Comparison of ENCODE assay signal across 16 mouse cellular contexts in genomic region chr14:45644202-45644601, GRCm38 (mm10). TPM values are rescaled to one million over a fixed set of nuclear protein-coding genes. Genes with fewer than 3 reads are reported as not detected.
DNase-seq lines count a peak whose midpoint lies in the region; ATAC-seq and TF ChIP-seq lines count a peak whose summit lies in the region.
"Had no signal": no experiment of that assay in that cellular context is flagged by ENCODE, and none has a peak within 500 bp of the region (broad histone marks: within the 10 kb centered on the region; RNA-seq: fewer than 3 reads in every experiment).

No protein-coding gene starts in this region.

- no peak overlapping the region for H3K27ac ChIP-seq in heart, embryonic 14.5 days (replicated peaks in 1 of 2; ENCODE audit: control insufficient read depth in 1 of 2, insufficient read depth in 1 of 2, low read depth in 2 of 2, low read length in 2 of 2)
- no peak overlapping the region for H3K27ac ChIP-seq in lung, embryonic 14.5 days (ENCODE audit: low read depth)
- H3K27ac ChIP-seq in midbrain, embryonic 10.5 days (replicated peaks): peak overlapping the region; percentile 38; the same call in 1 of the 2 replicates
- H3K27ac ChIP-seq: kidney, postnatal 0 days; liver, embryonic 13.5 days had no signal

- WGBS in heart, embryonic 14.5 days: 37% methylated on average over 7 of the region's 7 CpGs
- 37% methylated on average over 7 of the region's 7 CpGs for WGBS in lung, embryonic 14.5 days
- 47% methylated on average over 7 of the region's 7 CpGs for WGBS in midbrain, embryonic 10.5 days

- H3K27me3 ChIP-seq in heart, embryonic 14.5 days (ENCODE audit: control insufficient read depth, insufficient read depth, low read length): no peaks in the 10 kb centered on the region
- no peaks in the 10 kb centered on the region for H3K27me3 ChIP-seq in lung, embryonic 14.5 days (ENCODE audit: insufficient read depth, low read length)
- H3K27me3 ChIP-seq in midbrain, embryonic 10.5 days (ENCODE audit: low read depth, poor library complexity, severe bottlenecking): no peaks in the 10 kb centered on the region
- H3K27me3 ChIP-seq: liver, embryonic 13.5 days had no signal

- 0 out of 2 replicates have a peak overlapping the region, but pooled peaks have one; percentile 1 for H3K9ac ChIP-seq in heart, embryonic 14.5 days (ENCODE audit: low read length)
- no peak overlapping the region for H3K9ac ChIP-seq in lung, embryonic 14.5 days
- H3K9ac ChIP-seq: liver, embryonic 13.5 days had no signal

- H3K4me3 ChIP-seq in heart, embryonic 14.5 days (ENCODE audit: control insufficient read depth in 1 of 2, insufficient read depth in 1 of 2, low read depth in 1 of 2, low read length in 2 of 2): no peak overlapping the region
- no peak overlapping the region for H3K4me3 ChIP-seq in lung, embryonic 14.5 days (ENCODE audit: low read depth, low read length)
- H3K4me3 ChIP-seq in midbrain, embryonic 10.5 days: no peak overlapping the region
- H3K4me3 ChIP-seq: liver, embryonic 13.5 days had no signal

- no peaks in the 10 kb centered on the region for H3K9me3 ChIP-seq in heart, embryonic 14.5 days (ENCODE audit: control insufficient read depth, low read length)
- H3K9me3 ChIP-seq in lung, embryonic 14.5 days (ENCODE audit: low read depth, low read length): no peaks in the 10 kb centered on the region
- H3K9me3 ChIP-seq in midbrain, embryonic 10.5 days (replicated peaks): no peaks in the 10 kb centered on the region
- H3K9me3 ChIP-seq: G1E; liver, embryonic 13.5 days had no signal

- TF ChIP-seq CTCF in lung, embryonic 14.5 days (IDR thresholded peaks at IDR 0.05; ENCODE audit: low read depth): no peak

- no peak for ATAC-seq in heart, embryonic 14.5 days (ENCODE audit: insufficient number of reproducible peaks, insufficient read depth, low FRiP score, low read depth)
- ATAC-seq in lung, embryonic 14.5 days (ENCODE audit: insufficient read depth): no peak

- H3K36me3 ChIP-seq in heart, embryonic 14.5 days (ENCODE audit: control insufficient read depth, insufficient read depth, low read length): no peaks in the 10 kb centered on the region
- no peaks in the 10 kb centered on the region for H3K36me3 ChIP-seq in lung, embryonic 14.5 days (ENCODE audit: insufficient read depth)
- no peaks in the 10 kb centered on the region for H3K36me3 ChIP-seq in midbrain, embryonic 10.5 days
- H3K36me3 ChIP-seq: liver, embryonic 13.5 days had no signal

- peak overlapping the region; percentile 33 for H3K4me2 ChIP-seq in heart, embryonic 14.5 days (ENCODE audit: low read length)
- no peak overlapping the region for H3K4me2 ChIP-seq in lung, embryonic 14.5 days
- H3K4me2 ChIP-seq: liver, embryonic 13.5 days had no signal

- DNase-seq in heart, adult 8-10 months (ENCODE audit: low spot score): no peak
- peak; percentile 42 for DNase-seq in lung, embryonic 14.5 days
- no peak for DNase-seq in lung, postnatal 36 days
- DNase-seq in midbrain, embryonic 10.5 days (ENCODE audit: low spot score): no peak
- DNase-seq in spleen, adult 12 weeks (ENCODE audit: low spot score): no peak
- no peak for DNase-seq in left cerebral cortex, adult 9 months (ENCODE audit: low spot score in 2 of 2)
- DNase-seq: adrenal gland, postnatal 10 days; gastrocnemius, postnatal 10 days; layer of hippocampus, adult 9-11 months; liver, embryonic 13.5 days; lung, postnatal 10 days; right cerebral cortex, postnatal 14 days; thymus, adult 2 months had no signal

- peaks cover 28 to 50% of the 10 kb centered on the region in 2 experiments for H3K4me1 ChIP-seq in heart, embryonic 14.5 days (ENCODE audit: control insufficient read depth in 2 of 2, insufficient read depth in 2 of 2, low read length in 2 of 2)
- no peaks in the 10 kb centered on the region for H3K4me1 ChIP-seq in lung, embryonic 14.5 days (ENCODE audit: insufficient read depth)
- peaks cover 51% of the 10 kb centered on the region for H3K4me1 ChIP-seq in midbrain, embryonic 10.5 days

RNA-seq across cellular contexts. Expression of gene Ddhd1, which starts 13.7 kb away (rescaled TPM):
- 12.7 and 13.8 TPM in 2 replicates for polyA plus RNA-seq in heart, embryonic 14.5 days (2014; fragmentation: Nextera tagmentation; extraction: Ambion mirVana)
- 10 to 100 TPM in 3 of 4 experiments, 1 to 10 TPM in 1; 8.9 to 10.8 (median 10.3) TPM for total RNA-seq in heart, adult 8-10 months (2022)
- 7.2 and 8.5 TPM in 2 replicates for polyA plus RNA-seq in lung, embryonic 14.5 days (2014; fragmentation: Nextera tagmentation; extraction: Ambion mirVana)
- polyA plus RNA-seq in midbrain, embryonic 10.5 days (2016; fragmentation: Nextera tagmentation; extraction: Ambion mirVana): 5.6 and 6.9 TPM in 2 replicates
